Mouse (Mus musculus) CD8-positive naive resting alpha-beta T cell, adult 2 months (primary cell): ENCODE measurements around the gene Ninl.
"Not testable (repeated sequence)": the region's sequence is repeated elsewhere in the genome, so short reads cannot be mapped to it uniquely, and the experiment has no call there.

ENCODE experiments used
- DNase-seq, 2 experiments: peaks; one replicate each; pipeline ENCODE4 v3.0.0; 2022; ENCODE audit warnings: low read depth in 2 of 2, low spot score in 2 of 2

Ninl gene

GRCm38 (mm10) chr2:150908881-150909280 is 130.3 kb downstream of the Ninl start:
- DNase-seq: not testable (repeated sequence)

GRCm38 (mm10) chr2:150904936-150905450 is 134.2 kb downstream of the Ninl start, which contains the start of gene Gins1:
TSS of gene Gins1 (plus strand) at chr2:150905400.
- DNase-seq: no peak

DNA sequence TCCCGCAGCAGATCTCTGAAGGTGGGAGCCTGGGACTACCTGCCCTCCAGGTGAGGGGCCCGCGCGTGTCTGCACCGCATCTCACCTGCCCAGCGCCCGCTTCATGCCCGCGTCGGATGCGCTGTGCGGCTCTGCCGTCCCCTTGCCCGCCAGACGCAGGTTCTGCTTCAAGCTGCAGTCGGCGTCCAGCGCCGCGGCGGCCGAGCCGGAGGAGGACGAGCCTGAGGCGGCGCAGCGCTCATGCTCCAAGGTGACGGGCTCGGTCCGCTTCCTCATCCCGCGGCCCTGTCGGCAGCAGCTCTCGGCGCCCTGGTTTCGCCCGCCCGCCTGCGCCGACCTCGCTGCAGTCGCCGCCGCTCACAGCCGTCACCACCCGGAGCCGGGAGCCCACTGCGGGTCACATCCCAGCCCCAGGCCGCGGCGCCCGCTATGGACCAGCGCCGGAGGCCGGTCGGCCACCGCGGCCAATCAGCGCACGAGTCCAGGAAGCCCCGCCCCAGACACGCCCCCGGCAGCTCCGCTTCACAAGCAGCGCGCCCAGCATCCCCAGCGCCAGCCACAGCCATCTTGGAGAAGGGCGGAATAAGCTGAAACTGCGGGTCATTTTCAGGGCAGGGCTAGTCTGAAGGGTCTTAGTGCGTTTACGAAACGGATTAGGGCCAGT is 134.8 kb downstream of the Ninl start, which contains the start of gene Abhd12:
Gene Abhd12 (minus strand): TSS at position 470 of the 664 bp plus-strand sequence.
- peak; percentile 92 to 94 for DNase-seq

GRCm38 (mm10) chr2:150902347-150902746 is 136.8 kb downstream of the Ninl start:
- DNase-seq: no peak

- no peak for DNase-seq
Observed at GRCm38 (mm10) chr2:150900341-150900740, 138.8 kb downstream of the Ninl start.

- DNase-seq: no peak
Observed at GRCm38 (mm10) chr2:150895691-150896252, 143.4 kb downstream of the Ninl start.

DNA sequence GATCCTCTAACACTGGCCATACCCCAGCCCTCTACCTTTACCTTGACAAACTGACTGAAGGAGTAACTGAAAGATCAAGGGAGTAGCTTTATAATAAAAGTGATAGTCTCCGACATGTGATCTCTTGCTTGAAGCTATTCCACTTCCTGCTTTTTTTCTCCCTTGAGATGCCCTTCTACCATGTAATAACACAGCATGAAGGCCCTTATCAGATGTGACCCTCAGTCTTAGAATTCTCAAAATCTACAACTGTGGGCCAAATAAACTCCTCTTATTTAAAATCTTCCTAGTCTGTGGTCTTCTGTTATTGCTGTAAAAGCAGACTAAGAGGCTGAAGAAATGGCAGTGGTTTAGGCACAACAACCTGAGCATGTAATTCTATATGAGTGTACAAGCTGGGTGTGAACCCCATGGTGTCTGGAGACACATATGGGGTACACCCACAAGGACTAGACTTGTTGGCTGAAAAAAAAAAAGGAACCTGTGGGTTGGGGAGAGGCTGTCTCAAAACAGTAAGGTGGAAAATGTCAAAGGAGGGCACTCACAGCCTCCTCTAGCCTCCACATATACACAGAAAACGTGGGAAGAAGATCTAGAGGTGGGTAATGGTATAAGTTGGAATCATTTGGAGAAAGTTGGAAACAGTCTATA is 144.4 kb downstream of the Ninl start:
- no peak for DNase-seq

- no peak for DNase-seq
Observed at GRCm38 (mm10) chr2:150887370-150887769, 151.8 kb downstream of the Ninl start.

GRCm38 (mm10) chr2:150886315-150886714 is 152.9 kb downstream of the Ninl start:
- no peak for DNase-seq

GRCm38 (mm10) chr2:150885814-150886213 is 153.4 kb downstream of the Ninl start:
- DNase-seq: no peak

DNA sequence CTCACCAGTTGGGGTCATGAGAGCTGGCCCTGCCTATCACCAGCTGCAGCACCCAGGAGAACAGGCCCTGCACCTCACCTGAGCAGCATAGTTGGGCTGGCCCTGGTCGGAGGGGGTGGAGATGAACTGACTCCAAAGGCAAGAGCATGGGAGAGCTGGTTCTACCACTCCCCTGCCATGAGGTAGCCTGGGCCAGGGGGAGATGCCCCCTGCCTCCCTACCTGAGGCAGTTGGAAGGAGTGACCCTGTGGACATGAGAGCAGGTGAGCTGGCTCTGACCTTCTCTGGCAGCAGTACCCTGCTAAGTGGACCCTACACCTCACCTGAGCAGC is 154.4 kb downstream of the Ninl start:
- no peak for DNase-seq
